Mouse (Mus musculus) stomach, postnatal 0 days (tissue): ENCODE data around the gene Abcb6. TPM values are rescaled to one million over a fixed set of nuclear protein-coding genes. Genes with fewer than 3 reads are reported as not detected.

Experiments used
- ATAC-seq: fragments of 200-750 bp; cut with Nextera tagmentation; 2 replicates; pipeline ENCODE4 v1.8.0; 2017; ENCODE audit not compliant: low FRiP score, low TSS enrichment
- DNase-seq: peaks from one replicate; pipeline ENCODE4 v3.0.0-alpha.2; 2016; ENCODE audit warnings: low spot score
- H3K27ac ChIP-seq: fragments of 300-500 bp; sonication (generic); replicated peaks from 2 replicates; pipeline ENCODE4 v1.5.1; 2014; ENCODE audit warnings: mild to moderate bottlenecking, control low read depth
- H3K27me3 ChIP-seq: fragments of 300-500 bp; sonication (generic); 2 replicates; pipeline ENCODE4 v1.6.1; 2014; ENCODE audit warnings: low read length; ENCODE audit not compliant: control insufficient read depth, insufficient read depth
- H3K36me3 ChIP-seq: fragments of 300-500 bp; sonication (generic); 2 replicates; pipeline ENCODE4 v1.6.1; 2014; ENCODE audit warnings: low read length, mixed read lengths; ENCODE audit not compliant: control insufficient read depth, insufficient read depth
- H3K4me1 ChIP-seq: fragments of 300-500 bp; sonication (generic); replicated peaks from 2 replicates; pipeline ENCODE4 v1.6.1; 2014; ENCODE audit warnings: antibody characterized with exemption; ENCODE audit not compliant: control insufficient read depth, insufficient read depth
- H3K4me2 ChIP-seq: fragments of 300-500 bp; sonication (generic); replicated peaks from 2 replicates; pipeline ENCODE4 v1.6.1; 2014; ENCODE audit warnings: low read depth, mild to moderate bottlenecking, control low read depth, moderate library complexity
- H3K4me3 ChIP-seq: fragments of 300-500 bp; sonication (generic); 2 replicates; pipeline ENCODE4 v1.5.1; 2014; ENCODE audit warnings: low read depth, low read length, control low read depth
- H3K9ac ChIP-seq: fragments of 300-500 bp; sonication (generic); 2 replicates; pipeline ENCODE4 v1.6.1; 2014; ENCODE audit warnings: mild to moderate bottlenecking, low read length, control low read depth, mixed read lengths
- H3K9me3 ChIP-seq: fragments of 300-500 bp; sonication (generic); 2 replicates; pipeline ENCODE4 v1.6.1; 2016; ENCODE audit warnings: low read length; ENCODE audit not compliant: control insufficient read depth
- CTCF ChIP-seq: IDR thresholded peaks from 2 replicates; pipeline ENCODE4 v1.5.1; 2016; ENCODE audit warnings: antibody characterized with exemption, low read depth, mild to moderate bottlenecking, moderate library complexity
- EP300 ChIP-seq: optimal IDR thresholded peaks from 2 replicates; pipeline ENCODE3; 2016; ENCODE audit warnings: antibody characterized with exemption
- WGBS: fragments of 180-500 bp; shearing (Covaris S2); extraction: QIAGEN DNeasy Blood & Tissue Kit; methylation state at CpG from one replicate; pipeline ENCODE4 v1.1.7; 2014; 5-methylcytosine and 5-hydroxymethylcytosine counted together
- polyA plus RNA-seq: library from polyadenylated mRNA; unstranded; fragments of >200 nt; fragmentation: Nextera tagmentation; extraction: Ambion mirVana; gene quantifications from 2 replicates; pipeline ENCODE4 v1.2.1, GENCODE M21; 2015

Gene Abcb6
- polyA plus RNA-seq, 1 experiment from 2014 or later = 20.9 TPM

GRCm38 (mm10) chr1:75182160-75182559 is 2.0 kb upstream of the Abcb6 start:
- TF ChIP-seq CTCF = peak; percentile 47
- no peak for TF ChIP-seq EP300
- WGBS = 72% methylated on average over 4 of the region's 4 CpGs
- DNase-seq = no peak

GRCm38 (mm10) chr1:75181377-75181870 is 1.2 kb upstream of the Abcb6 start:
- WGBS = 84% methylated on average over 4 of the region's 4 CpGs
- Histone ChIP-seq H3K9me3 (no peaks in the 10 kb centered on the region), H3K4me3 (no peak overlapping the region), H3K27me3 (no peaks in the 10 kb centered on the region), H3K9ac (no peak overlapping the region), H3K27ac (no peak overlapping the region), H3K4me1 (peaks cover 7% of the 10 kb centered on the region; the same call in 1 of the 2 replicates), H3K4me2 (no peak overlapping the region), H3K36me3 (peaks cover 24% of the 10 kb centered on the region)
- TF ChIP-seq CTCF = no peak
- TF ChIP-seq EP300 = no peak
- ATAC-seq (no peak), DNase-seq (no peak)

More at GRCm38 (mm10) chr1:75182160-75182559, 2.0 kb upstream of the Abcb6 start:
- Histone ChIP-seq H3K27ac (no peak overlapping the region), H3K4me2 (no peak overlapping the region), H3K4me1 (peaks cover 7% of the 10 kb centered on the region; the same call in 1 of the 2 replicates), H3K27me3 (no peaks in the 10 kb centered on the region), H3K4me3 (no peak overlapping the region), H3K9ac (no peak overlapping the region), H3K9me3 (no peaks in the 10 kb centered on the region), H3K36me3 (peaks cover 21% of the 10 kb centered on the region)
- no peak for ATAC-seq

- no peak for TF ChIP-seq CTCF
- no peak for TF ChIP-seq EP300
- no peaks in the 10 kb centered on the region for H3K9me3 ChIP-seq
- H3K4me2 ChIP-seq = peak overlapping the region; percentile 92
- H3K9ac ChIP-seq = no peak overlapping the region; the same call in 1 of the 2 replicates
- DNase-seq = no peak
- peak overlapping the region; percentile 30; the same call in 1 of the 2 replicates for H3K27ac ChIP-seq
- peak overlapping the region; percentile 62 for H3K4me3 ChIP-seq
- no peaks in the 10 kb centered on the region for H3K27me3 ChIP-seq
- 32% methylated on average over 7 of the region's 7 CpGs for WGBS
- peaks cover 7% of the 10 kb centered on the region; the same call in 1 of the 2 replicates for H3K4me1 ChIP-seq
- no peak for ATAC-seq
- peaks cover 20% of the 10 kb centered on the region for H3K36me3 ChIP-seq
Measured at GRCm38 (mm10) chr1:75180741-75181140, 549 bp upstream of the Abcb6 start.

- WGBS = 7% methylated on average over 23 of the region's 23 CpGs
- Histone ChIP-seq H3K4me3 (peak overlapping the region; percentile 62), H3K9me3 (no peaks in the 10 kb centered on the region), H3K4me1 (peaks cover 7% of the 10 kb centered on the region; the same call in 1 of the 2 replicates), H3K4me2 (peak overlapping the region; percentile 92), H3K36me3 (peaks cover 11% of the 10 kb centered on the region; the same call in 1 of the 2 replicates), H3K27ac (peak overlapping the region; percentile 81), H3K27me3 (no peaks in the 10 kb centered on the region), H3K9ac (peak overlapping the region; percentile 69)
- ATAC-seq (peak; percentile 48), DNase-seq (peak; percentile 61)
- TF ChIP-seq EP300 (no peak), CTCF (no peak)
Measured at GRCm38 (mm10) chr1:75179334-75180104, 673 bp downstream of the Abcb6 start.

GRCm38 (mm10) chr1:75168472-75169464 is 11.4 kb downstream of the Abcb6 start, which contains the start of gene Zfand2b:
Zfand2b (plus strand) TSS chr1:75168646.
- Histone ChIP-seq H3K27ac (peak within 1 kb of the TSS; percentile 90), H3K27me3 (no peaks in the 10 kb centered on the region), H3K4me2 (peak within 1 kb of the TSS; percentile 65), H3K4me1 (0 out of 2 replicates have a peak, but pooled peaks cover 3% of the 10 kb centered on the region), H3K9me3 (no peaks in the 10 kb centered on the region), H3K4me3 (peak within 1 kb of the TSS; percentile 83), H3K9ac (peak within 1 kb of the TSS; percentile 79), H3K36me3 (peaks cover 19% of the 10 kb centered on the region; the same call in 1 of the 2 replicates)
- DNase-seq (peak; percentile 99), ATAC-seq (peak; percentile 98)
- TF ChIP-seq EP300 = no peak
- no peak for TF ChIP-seq CTCF
- 2% methylated on average over 58 of the region's 59 CpGs for WGBS
